Mouse (Mus musculus) CH12F3 (cell line): ENCODE results near the gene Lcn2.

ENCODE experiments used
- in situ Hi-C: fragments of 300-500 bp; cut with MboI; formaldehyde crosslinking; loops from 2 replicates; pipeline ENCODE4 v1.14.3; 2020; ENCODE audit warnings: low sequenced_read_pairs

Gene Lcn2

GRCm38 (mm10) chr2:32387706-32388490 lies at the start of gene Lcn2:
Gene Lcn2 (minus strand): TSS chr2:32388252.
- in situ Hi-C loops, result no loop called here

- in situ Hi-C loops, result no loop called here
Observed at GRCm38 (mm10) chr2:32437612-32438166, 49.6 kb upstream of the Lcn2 start.

GRCm38 (mm10) chr2:32436686-32437372 lies 48.8 kb upstream of the Lcn2 start:
- in situ Hi-C loops, result no loop called here

- in situ Hi-C loops, result no loop called here
Observed at GRCm38 (mm10) chr2:32430701-32431676, 42.9 kb upstream of the Lcn2 start.

- in situ Hi-C loops, result no loop called here
Observed at GRCm38 (mm10) chr2:32429215-32429891, 41.3 kb upstream of the Lcn2 start.

GRCm38 (mm10) chr2:32428262-32428722 lies 40.2 kb upstream of the Lcn2 start:
- in situ Hi-C loops, result no loop called here

- in situ Hi-C loops, result no loop called here
Observed at GRCm38 (mm10) chr2:32427720-32428119, 39.7 kb upstream of the Lcn2 start.

- in situ Hi-C loops, result no loop called here
Observed at GRCm38 (mm10) chr2:32426141-32426540, 38.1 kb upstream of the Lcn2 start.

GRCm38 (mm10) chr2:32425568-32425967 lies 37.5 kb upstream of the Lcn2 start:
- in situ Hi-C loops, result no loop called here

GRCm38 (mm10) chr2:32424796-32425195 lies 36.7 kb upstream of the Lcn2 start:
- in situ Hi-C loops, result no loop called here

- in situ Hi-C loops, result no loop called here
Observed at GRCm38 (mm10) chr2:32423481-32424331, 35.7 kb upstream of the Lcn2 start.

- in situ Hi-C loops, result no loop called here
Observed at GRCm38 (mm10) chr2:32421851-32422251, 33.8 kb upstream of the Lcn2 start.

- in situ Hi-C loops, result no loop called here
Observed at GRCm38 (mm10) chr2:32420647-32421046, 32.6 kb upstream of the Lcn2 start.

GRCm38 (mm10) chr2:32420066-32420608 lies 32.1 kb upstream of the Lcn2 start:
- in situ Hi-C loops, result no loop called here

- in situ Hi-C loops, result no loop called here
Observed at GRCm38 (mm10) chr2:32419359-32419758, 31.3 kb upstream of the Lcn2 start.

- in situ Hi-C loops, result no loop called here
Observed at GRCm38 (mm10) chr2:32418430-32419151, 30.5 kb upstream of the Lcn2 start.

GRCm38 (mm10) chr2:32417486-32417885 lies 29.4 kb upstream of the Lcn2 start:
- in situ Hi-C loops, result no loop called here

GRCm38 (mm10) chr2:32416556-32416955 lies 28.5 kb upstream of the Lcn2 start:
- in situ Hi-C loops, result no loop called here
